Mouse (Mus musculus) A20 (cell line): ENCODE data around the gene Pck2.

Experiments
- DNase-seq: peaks from one replicate; pipeline ENCODE4 v3.0.0-alpha.2; 2011; ENCODE audit warnings: low read depth, low spot score

The Pck2 gene

GRCm38 (mm10) chr14:55575302-55575701 lies 35.2 kb downstream of the Pck2 start, which contains the start of gene Fitm1:
Gene Fitm1, plus strand, starts transcription at chr14:55575617.
- DNase-seq = no peak

- no peak for DNase-seq
These were observed 35.6 kb downstream of the Pck2 start for GRCm38 (mm10) chr14:55575711-55576110.

- DNase-seq = no peak
These were observed 36.3 kb downstream of the Pck2 start for GRCm38 (mm10) chr14:55576376-55576775.

GRCm38 (mm10) chr14:55577871-55578667 lies 38.0 kb downstream of the Pck2 start, which contains the start of gene Psme1:
Gene Psme1, plus strand, starts transcription at chr14:55578123.
- DNase-seq = peak; percentile 92

GRCm38 (mm10) chr14:55578668-55579269 lies 38.7 kb downstream of the Pck2 start:
- peak; percentile 82 for DNase-seq

- no peak for DNase-seq
These were observed 39.7 kb downstream of the Pck2 start for GRCm38 (mm10) chr14:55579511-55580496.

- no peak for DNase-seq
These were observed 40.7 kb downstream of the Pck2 start for GRCm38 (mm10) chr14:55580731-55581130.

- peak; percentile 47 for DNase-seq
These were observed 42.1 kb downstream of the Pck2 start for GRCm38 (mm10) chr14:55581981-55582681.

GRCm38 (mm10) chr14:55584303-55584701 lies 44.2 kb downstream of the Pck2 start:
- DNase-seq = peak; percentile 35

- peak; percentile 91 for DNase-seq
These were observed 44.9 kb downstream of the Pck2 start, which contains the start of gene Emc9 for GRCm38 (mm10) chr14:55584702-55585565. Gene Emc9, minus strand, starts transcription at chr14:55585302.

- no peak for DNase-seq
These were observed 45.5 kb downstream of the Pck2 start for GRCm38 (mm10) chr14:55585566-55585960.

- DNase-seq = peak; percentile 33
These were observed 46.1 kb downstream of the Pck2 start for GRCm38 (mm10) chr14:55586149-55586548.

GRCm38 (mm10) chr14:55589271-55589670 lies 49.2 kb downstream of the Pck2 start:
- DNase-seq = no peak

GRCm38 (mm10) chr14:55589771-55590448 lies 49.8 kb downstream of the Pck2 start:
- peak; percentile 75 for DNase-seq

GRCm38 (mm10) chr14:55590748-55591330 lies 50.8 kb downstream of the Pck2 start, which contains the start of gene Psme2:
Gene Psme2, minus strand, starts transcription at chr14:55591113.
- DNase-seq = peak; percentile 95

GRCm38 (mm10) chr14:55591331-55591891 lies 51.3 kb downstream of the Pck2 start, which contains the start of gene Rnf31:
Gene Rnf31, plus strand, starts transcription at chr14:55591708.
- DNase-seq = peak; percentile 96

GRCm38 (mm10) chr14:55592226-55592625 lies 52.2 kb downstream of the Pck2 start:
- peak; percentile 50 for DNase-seq

GRCm38 (mm10) chr14:55596036-55596690 lies 56.1 kb downstream of the Pck2 start:
- DNase-seq = no peak
